ENCODE assay signal across 21 mouse cellular contexts in the genomic region with DNA sequence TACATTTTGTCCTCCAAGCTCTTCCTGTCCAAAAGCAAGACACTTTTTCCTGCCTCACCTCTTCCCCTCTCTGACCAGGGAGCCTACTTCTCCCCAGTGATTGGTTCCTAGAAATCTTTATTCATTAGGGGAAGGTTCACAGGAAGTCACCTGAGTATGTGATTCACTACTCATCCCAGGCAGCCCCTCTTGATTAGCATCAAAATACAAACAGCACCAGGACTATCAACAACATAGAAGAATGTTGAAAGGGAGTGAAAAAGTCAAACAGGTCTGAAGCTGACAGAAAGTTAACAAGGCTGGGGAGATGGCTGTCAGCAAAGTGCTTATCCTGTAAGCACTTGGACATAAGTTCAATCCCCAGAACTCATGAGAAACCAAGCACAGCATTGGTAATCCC.
DNase-seq lines count a peak whose midpoint lies in the region; ATAC-seq lines count a peak whose summit lies in the region.
"Had no signal": no experiment of that assay in that cellular context is flagged by ENCODE, and none has a peak within 500 bp of the region (broad histone marks: within the 10 kb centered on the region; RNA-seq: fewer than 3 reads in every experiment).

No protein-coding gene starts in this region.

- no peak overlapping the region for H3K4me3 ChIP-seq in hindbrain, embryonic 11.5 days (ENCODE audit: low read depth, low read length)
- H3K4me3 ChIP-seq: embryonic facial prominence, embryonic 10.5 days; embryonic facial prominence, embryonic 12.5 days; forebrain, embryonic 13.5 days; forebrain, embryonic 15.5 days had no signal

- DNase-seq in ES-CJ7 (ENCODE audit: low read depth, low spot score) (peak; percentile 78), R1 (ENCODE audit: low read depth, low spot score) (peak; percentile 87)
- DNase-seq in retina, embryonic 14.5 days (ENCODE audit: low spot score): no peak
- no peak for DNase-seq in hindbrain, embryonic 11.5 days (ENCODE audit: low spot score)
- DNase-seq in layer of hippocampus, adult 18-20 months (ENCODE audit: low spot score in 2 of 2): no peak
- DNase-seq: adrenal gland, adult 8-10 months; adrenal gland, postnatal 14 days; adrenal gland, postnatal 36 days; cerebellum, adult 11-12 months; cerebellum, adult 2 months; cerebellum, adult 9-10 months; cerebellum, postnatal 10 days; cerebellum, postnatal 25 days; forebrain, postnatal 0 days had no signal

- no peak overlapping the region for H3K27ac ChIP-seq in hindbrain, embryonic 11.5 days (ENCODE audit: low read depth, low read length)
- H3K27ac ChIP-seq: embryonic facial prominence, embryonic 10.5 days; embryonic facial prominence, embryonic 12.5 days; forebrain, embryonic 13.5 days; forebrain, embryonic 15.5 days had no signal

- H3K4me1 ChIP-seq in hindbrain, embryonic 11.5 days (replicated peaks; ENCODE audit: control insufficient read depth, insufficient read depth, low read length): no peaks in the 10 kb centered on the region
- H3K4me1 ChIP-seq: embryonic facial prominence, embryonic 10.5 days; embryonic facial prominence, embryonic 12.5 days; forebrain, embryonic 15.5 days had no signal

- ATAC-seq in hindbrain, embryonic 11.5 days (ENCODE audit: low FRiP score): no peak
- ATAC-seq: activated CD4-positive, CD25-positive, alpha-beta regulatory T cell, adult 4 months; forebrain, embryonic 13.5 days; forebrain, embryonic 15.5 days; forebrain, postnatal 0 days; Patski had no signal

- no peaks in the 10 kb centered on the region for H3K36me3 ChIP-seq in hindbrain, embryonic 11.5 days (ENCODE audit: control insufficient read depth, insufficient read depth, low read length)
- H3K36me3 ChIP-seq: embryonic facial prominence, embryonic 10.5 days; embryonic facial prominence, embryonic 12.5 days; forebrain, embryonic 15.5 days; G1E had no signal

- H3K27me3 ChIP-seq in hindbrain, embryonic 11.5 days (ENCODE audit: control insufficient read depth, insufficient read depth, low read length): no peaks in the 10 kb centered on the region
- H3K27me3 ChIP-seq: embryonic facial prominence, embryonic 12.5 days; forebrain, embryonic 13.5 days; forebrain, embryonic 15.5 days; Patski had no signal

- no peak overlapping the region for H3K4me2 ChIP-seq in hindbrain, embryonic 11.5 days (replicated peaks; ENCODE audit: low read depth, low read length)
- H3K4me2 ChIP-seq: embryonic facial prominence, embryonic 12.5 days; forebrain, embryonic 13.5 days; forebrain, embryonic 15.5 days had no signal

- H3K9ac ChIP-seq in hindbrain, embryonic 11.5 days (ENCODE audit: low read depth, low read length): no peak overlapping the region
- H3K9ac ChIP-seq: embryonic facial prominence, embryonic 12.5 days; forebrain, embryonic 13.5 days; forebrain, embryonic 15.5 days; forebrain, postnatal 0 days had no signal

- H3K9me3 ChIP-seq in hindbrain, embryonic 11.5 days (ENCODE audit: control insufficient read depth, low read length): no peaks in the 10 kb centered on the region
- H3K9me3 ChIP-seq: embryonic facial prominence, embryonic 12.5 days; forebrain, embryonic 13.5 days; forebrain, embryonic 15.5 days had no signal

Comparison
In these comparisons a context has a peak if more than half of its experiments do, and no peak if none do; other contexts are left out.
1. DNase-seq: peak in ES-CJ7 (single experiment) and R1 (single experiment); none in retina, embryonic 14.5 days (single experiment), hindbrain, embryonic 11.5 days (single experiment) and layer of hippocampus, adult 18-20 months (0 of 2).